Mouse (Mus musculus): ENCODE measurements at regions not wholly inside any gene's neighbourhood (a gene's known extent, or its start where the extent isn't known, plus 50 kb on each side); places are given as distances from the start of the nearest gene placed in this dataset.

DNA sequence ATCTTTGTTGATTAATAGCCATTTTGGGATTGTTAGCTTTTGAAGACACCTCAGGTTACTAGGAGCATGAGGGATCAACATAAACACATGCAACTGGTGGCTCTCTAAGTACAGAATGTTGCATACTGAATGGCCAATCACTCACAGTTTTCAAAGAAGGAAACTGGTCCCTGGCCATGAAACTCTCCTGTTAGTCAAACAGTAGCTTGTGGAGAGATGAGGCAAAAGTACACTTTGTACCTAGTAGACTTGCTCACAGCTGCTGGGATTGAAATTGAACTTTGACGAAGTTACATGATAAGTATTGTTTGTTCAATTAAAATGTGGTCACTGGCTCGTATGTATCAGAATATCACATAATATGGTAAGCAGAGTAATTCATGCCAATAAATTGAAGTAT is 237.6 kb upstream of the Robo2 start:
- DNase-seq (ENCODE audit: low spot score, missing footprints) (no peak), ATAC-seq (ENCODE audit: low FRiP score) (no peak)
- 87% methylated on average over 2 of the region's 2 CpGs for WGBS
- no peaks in the 10 kb centered on the region for H3K9me3 ChIP-seq (ENCODE audit: control insufficient read depth, low read length)
- H3K4me2 ChIP-seq = no peak overlapping the region
- no peaks in the 10 kb centered on the region for H3K27me3 ChIP-seq (ENCODE audit: control insufficient read depth, insufficient read depth, low read length)
- H3K4me3 ChIP-seq (ENCODE audit: low read depth, low read length) = no peak overlapping the region
- H3K4me1 ChIP-seq (ENCODE audit: control insufficient read depth, insufficient read depth, low read length) = peaks cover 6% of the 10 kb centered on the region; the same call in 1 of the 2 replicates
- no peak overlapping the region for H3K9ac ChIP-seq (ENCODE audit: low read length)
- H3K27ac ChIP-seq (ENCODE audit: low read depth, low read length) = no peak overlapping the region
- H3K36me3 ChIP-seq (ENCODE audit: control insufficient read depth, insufficient read depth, low read length) = no peaks in the 10 kb centered on the region

DNA sequence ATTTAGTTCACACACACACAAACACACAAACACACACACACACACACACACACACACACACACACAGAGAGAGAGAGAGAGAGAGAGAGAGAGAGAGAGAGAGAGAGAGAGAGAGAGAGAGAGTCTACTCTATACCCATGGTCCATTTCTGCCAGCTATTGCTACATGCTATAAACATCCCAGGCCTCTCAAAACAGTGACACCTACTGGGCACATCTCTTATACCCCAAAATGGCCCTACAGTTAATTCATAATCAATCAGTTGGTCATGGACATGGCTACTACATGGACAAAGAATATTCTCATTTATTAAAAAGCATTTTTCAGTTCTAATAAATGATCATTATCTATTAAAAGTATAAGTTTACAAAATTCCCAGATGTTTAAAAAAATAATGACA is 236.8 kb upstream of the Robo2 start:
- ATAC-seq (ENCODE audit: low FRiP score) = no peak
- Histone ChIP-seq H3K4me3 (ENCODE audit: low read depth, low read length) (no peak overlapping the region), H3K4me2 (no peak overlapping the region), H3K27ac (ENCODE audit: low read depth, low read length) (no peak overlapping the region), H3K9ac (ENCODE audit: low read length) (no peak overlapping the region), H3K36me3 (ENCODE audit: control insufficient read depth, insufficient read depth, low read length) (no peaks in the 10 kb centered on the region), H3K27me3 (ENCODE audit: control insufficient read depth, insufficient read depth, low read length) (no peaks in the 10 kb centered on the region), H3K4me1 (ENCODE audit: control insufficient read depth, insufficient read depth, low read length) (peaks cover 6% of the 10 kb centered on the region; the same call in 1 of the 2 replicates), H3K9me3 (ENCODE audit: control insufficient read depth, low read length) (no peaks in the 10 kb centered on the region)
- no peak for DNase-seq (ENCODE audit: low spot score, missing footprints)

DNA sequence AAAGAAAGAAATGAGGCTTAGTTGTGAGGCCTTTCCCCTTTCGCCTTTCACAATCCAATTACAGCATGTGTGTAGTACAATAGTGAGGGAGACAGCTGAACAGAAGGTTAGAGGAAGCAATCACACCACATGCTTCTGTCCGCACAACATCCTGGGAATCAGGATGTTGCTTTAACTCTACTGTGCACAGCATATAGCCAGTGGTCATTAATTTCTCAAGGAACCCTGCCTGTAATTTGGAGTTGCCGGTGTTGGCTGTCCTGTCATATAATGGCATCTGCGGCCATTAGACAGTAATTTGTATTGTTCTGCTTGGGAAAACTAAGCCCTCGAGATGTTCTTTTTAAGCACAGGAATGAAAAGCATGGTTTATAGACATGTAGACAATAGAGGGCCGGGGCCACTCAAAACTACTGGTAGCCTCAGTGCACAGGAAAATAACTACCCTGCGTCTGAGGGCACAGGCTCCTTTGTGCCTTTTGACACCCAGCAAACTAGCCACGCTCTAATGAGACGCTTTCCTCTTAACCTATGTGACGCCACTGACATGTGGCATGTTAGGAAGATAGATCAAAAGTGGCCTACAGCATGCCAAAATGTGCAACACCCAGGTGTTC is 233.2 kb upstream of the Robo2 start:
- ATAC-seq (ENCODE audit: low FRiP score) = peak; percentile 71
- Histone ChIP-seq H3K27me3 (ENCODE audit: control insufficient read depth, insufficient read depth, low read length) (no peaks in the 10 kb centered on the region), H3K4me1 (ENCODE audit: control insufficient read depth, insufficient read depth, low read length) (peaks cover 6% of the 10 kb centered on the region; the same call in 1 of the 2 replicates), H3K4me2 (no peak overlapping the region), H3K27ac (ENCODE audit: low read depth, low read length) (no peak overlapping the region), H3K9me3 (ENCODE audit: control insufficient read depth, low read length) (no peaks in the 10 kb centered on the region), H3K36me3 (ENCODE audit: control insufficient read depth, insufficient read depth, low read length) (no peaks in the 10 kb centered on the region), H3K9ac (ENCODE audit: low read length) (no peak overlapping the region), H3K4me3 (ENCODE audit: low read depth, low read length) (no peak overlapping the region)
- no peak for DNase-seq (ENCODE audit: low spot score, missing footprints)
- WGBS = 30% methylated on average over 10 of the region's 10 CpGs

DNA sequence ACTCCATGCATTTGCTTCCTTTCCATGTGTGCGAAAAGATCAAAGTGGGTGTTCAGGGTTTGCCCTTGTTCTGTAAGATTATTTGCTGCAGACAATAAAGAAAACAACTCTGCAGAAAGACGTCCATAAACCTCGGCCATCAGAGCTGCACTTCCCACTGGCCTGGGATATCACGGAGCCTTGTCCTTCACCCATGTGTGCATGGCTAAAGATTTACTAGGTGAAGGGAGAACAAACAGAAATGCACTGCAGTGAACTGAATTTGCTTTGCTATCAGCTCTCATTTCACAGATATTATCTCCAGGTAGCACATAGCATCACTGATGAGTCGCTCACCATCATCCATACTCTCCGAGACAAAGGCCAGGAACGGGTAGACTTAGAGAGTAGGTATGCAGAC is 228.2 kb upstream of the Robo2 start:
- DNase-seq (ENCODE audit: low spot score, missing footprints) (no peak), ATAC-seq (ENCODE audit: low FRiP score) (no peak)

GRCm38 (mm10) chr16:74637638-74638037 is 226.0 kb upstream of the Robo2 start:
- no peak overlapping the region for H3K9ac ChIP-seq (ENCODE audit: low read length)
- no peak overlapping the region for H3K4me3 ChIP-seq (ENCODE audit: low read depth, low read length)
- no peaks in the 10 kb centered on the region for H3K36me3 ChIP-seq (ENCODE audit: control insufficient read depth, insufficient read depth, low read length)
- no peak overlapping the region for H3K4me2 ChIP-seq
- H3K4me1 ChIP-seq (ENCODE audit: control insufficient read depth, insufficient read depth, low read length) = no peaks in the 10 kb centered on the region
- DNase-seq (ENCODE audit: low spot score, missing footprints) (no peak), ATAC-seq (ENCODE audit: low FRiP score) (no peak)
- no peak overlapping the region for H3K27ac ChIP-seq (ENCODE audit: low read depth, low read length)
- 57% methylated on average over 5 of the region's 5 CpGs for WGBS
- H3K27me3 ChIP-seq (ENCODE audit: control insufficient read depth, insufficient read depth, low read length) = no peaks in the 10 kb centered on the region
- H3K9me3 ChIP-seq (ENCODE audit: control insufficient read depth, low read length) = no peaks in the 10 kb centered on the region

More for the DNA sequence above, 228.2 kb upstream of the Robo2 start:
- Histone ChIP-seq H3K36me3 (ENCODE audit: control insufficient read depth, insufficient read depth, low read length) (no peaks in the 10 kb centered on the region), H3K4me2 (no peak overlapping the region), H3K9me3 (ENCODE audit: control insufficient read depth, low read length) (no peaks in the 10 kb centered on the region), H3K9ac (ENCODE audit: low read length) (no peak overlapping the region), H3K4me3 (ENCODE audit: low read depth, low read length) (no peak overlapping the region), H3K4me1 (ENCODE audit: control insufficient read depth, insufficient read depth, low read length) (peaks cover 2% of the 10 kb centered on the region; the same call in 1 of the 2 replicates), H3K27ac (ENCODE audit: low read depth, low read length) (no peak overlapping the region), H3K27me3 (ENCODE audit: control insufficient read depth, insufficient read depth, low read length) (no peaks in the 10 kb centered on the region)
- WGBS = 86% methylated on average over 7 of the region's 7 CpGs

- DNase-seq (ENCODE audit: low spot score, missing footprints) = peak; percentile 56
- H3K4me3 ChIP-seq (ENCODE audit: low read depth, low read length) = no peak overlapping the region
- H3K9me3 ChIP-seq (ENCODE audit: control insufficient read depth, low read length) = no peaks in the 10 kb centered on the region
- H3K36me3 ChIP-seq (ENCODE audit: control insufficient read depth, insufficient read depth, low read length) = no peaks in the 10 kb centered on the region
- H3K9ac ChIP-seq (ENCODE audit: low read length) = no peak overlapping the region
- no peak for ATAC-seq (ENCODE audit: low FRiP score)
- H3K4me2 ChIP-seq = no peak overlapping the region
- H3K27me3 ChIP-seq (ENCODE audit: control insufficient read depth, insufficient read depth, low read length) = no peaks in the 10 kb centered on the region
- no peak overlapping the region for H3K27ac ChIP-seq (ENCODE audit: low read depth, low read length)
- WGBS = 87% methylated on average over 2 of the region's 2 CpGs
- H3K4me1 ChIP-seq (ENCODE audit: control insufficient read depth, insufficient read depth, low read length) = no peaks in the 10 kb centered on the region
These were observed 214.2 kb upstream of the Robo2 start for GRCm38 (mm10) chr16:74625783-74626182.

DNA sequence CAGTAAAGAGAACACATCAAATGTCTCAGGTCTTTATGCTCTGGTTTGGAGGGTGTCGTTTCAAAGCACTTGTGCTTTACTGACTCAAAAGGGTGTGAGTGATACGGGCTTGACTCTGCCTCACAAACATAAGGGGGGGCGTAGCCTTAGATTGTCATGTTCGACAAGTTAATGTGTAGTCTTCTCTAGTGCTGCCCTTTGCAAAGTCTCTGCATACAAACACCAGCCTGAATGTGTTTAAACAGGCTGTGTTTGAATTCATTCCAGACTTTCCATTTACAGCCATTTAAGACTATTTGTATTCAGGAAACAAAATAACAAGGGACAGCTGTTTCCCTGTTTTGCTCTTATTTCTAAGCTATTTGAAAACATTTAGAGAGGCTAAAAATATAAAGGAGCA is 200.4 kb upstream of the Robo2 start:
- no peak overlapping the region for H3K4me3 ChIP-seq (ENCODE audit: low read depth, low read length)
- no peak for DNase-seq (ENCODE audit: low spot score, missing footprints)
- 66% methylated on average over 4 of the region's 4 CpGs for WGBS

GRCm38 (mm10) chr16:74609564-74609963 is 197.9 kb upstream of the Robo2 start:
- H3K27ac ChIP-seq (ENCODE audit: low read depth, low read length) = no peak overlapping the region
- ATAC-seq (ENCODE audit: low FRiP score) (no peak), DNase-seq (ENCODE audit: low spot score, missing footprints) (no peak)
- H3K27me3 ChIP-seq (ENCODE audit: control insufficient read depth, insufficient read depth, low read length) = no peaks in the 10 kb centered on the region
- H3K36me3 ChIP-seq (ENCODE audit: control insufficient read depth, insufficient read depth, low read length) = no peaks in the 10 kb centered on the region
- WGBS = 86% methylated on average over 4 of the region's 4 CpGs
- H3K4me3 ChIP-seq (ENCODE audit: low read depth, low read length) = no peak overlapping the region
- no peaks in the 10 kb centered on the region for H3K9me3 ChIP-seq (ENCODE audit: control insufficient read depth, low read length)
- no peak overlapping the region for H3K9ac ChIP-seq (ENCODE audit: low read length)
- H3K4me2 ChIP-seq = no peak overlapping the region
- no peaks in the 10 kb centered on the region for H3K4me1 ChIP-seq (ENCODE audit: control insufficient read depth, insufficient read depth, low read length)

More for the DNA sequence above, 200.4 kb upstream of the Robo2 start:
- Histone ChIP-seq H3K4me1 (ENCODE audit: control insufficient read depth, insufficient read depth, low read length) (no peaks in the 10 kb centered on the region), H3K9me3 (ENCODE audit: control insufficient read depth, low read length) (no peaks in the 10 kb centered on the region), H3K4me2 (no peak overlapping the region), H3K27me3 (ENCODE audit: control insufficient read depth, insufficient read depth, low read length) (no peaks in the 10 kb centered on the region), H3K9ac (ENCODE audit: low read length) (no peak overlapping the region), H3K36me3 (ENCODE audit: control insufficient read depth, insufficient read depth, low read length) (no peaks in the 10 kb centered on the region), H3K27ac (ENCODE audit: low read depth, low read length) (no peak overlapping the region)
- ATAC-seq (ENCODE audit: low FRiP score) = no peak

DNA sequence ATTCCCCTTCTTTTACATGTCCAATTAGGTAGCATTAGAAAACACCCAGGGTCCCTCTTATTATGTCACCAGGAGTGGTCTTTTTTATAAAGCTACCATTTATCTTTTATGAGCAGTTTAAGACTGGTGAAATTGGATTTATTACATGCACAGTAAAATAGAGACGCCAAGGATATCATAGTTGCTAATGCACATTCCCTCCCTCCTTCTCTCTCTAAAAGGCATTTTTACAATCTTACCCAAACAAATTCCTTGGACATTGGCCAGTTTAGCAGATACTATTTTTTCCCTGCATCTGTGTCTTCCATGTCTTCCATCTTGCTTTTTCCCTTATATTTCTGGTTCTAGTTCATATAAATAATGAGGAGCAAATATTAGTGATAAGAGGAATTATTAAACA is 186.7 kb upstream of the Robo2 start:
- no peak overlapping the region for H3K4me3 ChIP-seq (ENCODE audit: low read depth, low read length)
- WGBS = 93% methylated on average over 1 of the region's 1 CpGs
- no peaks in the 10 kb centered on the region for H3K4me1 ChIP-seq (ENCODE audit: control insufficient read depth, insufficient read depth, low read length)
- ATAC-seq (ENCODE audit: low FRiP score) (no peak), DNase-seq (ENCODE audit: low spot score, missing footprints) (no peak)
- H3K36me3 ChIP-seq (ENCODE audit: control insufficient read depth, insufficient read depth, low read length) = no peaks in the 10 kb centered on the region
- no peak overlapping the region for H3K4me2 ChIP-seq
- H3K9ac ChIP-seq (ENCODE audit: low read length) = no peak overlapping the region
- H3K9me3 ChIP-seq (ENCODE audit: control insufficient read depth, low read length) = no peaks in the 10 kb centered on the region
- H3K27me3 ChIP-seq (ENCODE audit: control insufficient read depth, insufficient read depth, low read length) = no peaks in the 10 kb centered on the region
- no peak overlapping the region for H3K27ac ChIP-seq (ENCODE audit: low read depth, low read length)

Measured in midbrain, embryonic 11.5 days (tissue).